Mouse (Mus musculus) heart, embryonic 16.5 days (tissue): ENCODE results near the gene Apela. TPM values are rescaled to one million over a fixed set of nuclear protein-coding genes. Genes with fewer than 3 reads are reported as not detected.

ENCODE experiments used
- ATAC-seq: fragments of 200-750 bp; cut with Nextera tagmentation; replicated peaks from 2 replicates; pipeline ENCODE4 v1.8.0; 2017; ENCODE audit warnings: moderate number of reproducible peaks; ENCODE audit not compliant: insufficient read depth, low FRiP score; ENCODE audit errors: extremely low read depth
- H3K27ac ChIP-seq: fragments of 300-500 bp; sonication (generic); 2 replicates; pipeline ENCODE4 v1.5.1; 2014; ENCODE audit warnings: mild to moderate bottlenecking, low read length, control low read depth, moderate library complexity
- H3K27me3 ChIP-seq: fragments of 300-500 bp; sonication (generic); 2 replicates; pipeline ENCODE4 v1.6.1; 2014; ENCODE audit warnings: low read length, mixed read lengths; ENCODE audit not compliant: control insufficient read depth, insufficient read depth
- H3K36me3 ChIP-seq: fragments of 300-500 bp; sonication (generic); 2 replicates; pipeline ENCODE4 v1.6.1; 2014; ENCODE audit not compliant: control insufficient read depth, insufficient read depth
- H3K4me1 ChIP-seq: fragments of 300-500 bp; sonication (generic); 2 replicates; pipeline ENCODE4 v1.6.1; 2014; ENCODE audit warnings: low read length, mixed read lengths; ENCODE audit not compliant: control insufficient read depth, insufficient read depth
- H3K4me2 ChIP-seq: fragments of 300-500 bp; sonication (generic); 2 replicates; pipeline ENCODE4 v1.6.1; 2014; ENCODE audit warnings: low read depth, mild to moderate bottlenecking, control low read depth, low read length
- H3K4me3 ChIP-seq: fragments of 300-500 bp; sonication (generic); 2 replicates; pipeline ENCODE4 v1.5.1; 2014; ENCODE audit warnings: mild to moderate bottlenecking, control low read depth, low read length
- H3K9ac ChIP-seq: fragments of 300-500 bp; sonication (generic); 2 replicates; pipeline ENCODE4 v1.6.1; 2014; ENCODE audit warnings: low read length, control low read depth
- H3K9me3 ChIP-seq: fragments of 300-500 bp; sonication (generic); replicated peaks from 2 replicates; pipeline ENCODE4 v1.6.1; 2016; ENCODE audit warnings: low read length; ENCODE audit not compliant: control insufficient read depth
- whole genome bisulfite sequencing: fragments of 180-500 bp; shearing (Covaris S2); extraction: QIAGEN DNeasy Blood & Tissue Kit; methylation state at CpG from one replicate; pipeline ENCODE4 v1.1.7; 2014; 5-methylcytosine and 5-hydroxymethylcytosine counted together
- polyA plus RNA-seq: library from polyadenylated mRNA; unstranded; fragments of >200 nt; fragmentation: Nextera tagmentation; extraction: Ambion mirVana; gene quantifications from 2 replicates; pipeline ENCODE4 v1.2.1, GENCODE M21; 2015

Gene Apela
- polyA plus RNA-seq, 1 experiment from 2014 or later, result 4.3 TPM

- no peak for ATAC-seq
- H3K4me1 ChIP-seq, result no peaks in the 10 kb centered on the region
- no peaks in the 10 kb centered on the region for H3K9me3 ChIP-seq
- no peaks in the 10 kb centered on the region for H3K36me3 ChIP-seq
- no peak overlapping the region for H3K4me2 ChIP-seq
- no peak overlapping the region for H3K4me3 ChIP-seq
- H3K27ac ChIP-seq, result no peak overlapping the region
- H3K9ac ChIP-seq, result no peak overlapping the region
- no peaks in the 10 kb centered on the region for H3K27me3 ChIP-seq
- WGBS, result 62% methylated on average over 20 of the region's 20 CpGs
Observed at GRCm38 (mm10) chr8:64983150-64983897, 53.8 kb downstream of the Apela start.

Other genes with a start within 250 kb of the Apela start
- gene Klhl2, start 187.3 kb downstream of the Apela start, polyA plus RNA-seq, result 3.6 and 7.5 TPM in 2 replicates
- 29.4 and 31.6 TPM in 2 replicates for gene Tmem192, start 90.2 kb downstream of the Apela start, polyA plus RNA-seq
- gene Trim75, start 49.5 kb downstream of the Apela start, polyA plus RNA-seq, result not detected in 2 replicates
- 0.07 and 0.16 TPM in 2 replicates for gene Trim61, start 18.8 kb downstream of the Apela start, polyA plus RNA-seq
- gene Trim60, start 18.8 kb downstream of the Apela start, polyA plus RNA-seq, result not detected in 2 replicates
- gene Gm10663, start 37.7 kb upstream of the Apela start, polyA plus RNA-seq, result not detected in 2 replicates
- 0.19 and 0.24 TPM in 2 replicates for gene BC030870, start 92.2 kb upstream of the Apela start, polyA plus RNA-seq